Mouse (Mus musculus): ENCODE measurements at regions not wholly inside any gene's neighbourhood (a gene's known extent, or its start where the extent isn't known, plus 50 kb on each side); places are given as distances from the start of the nearest gene placed in this dataset.

- no peak overlapping the region for H3K4me3 ChIP-seq (ENCODE audit: low read depth, low read length)
- no peak for ATAC-seq (ENCODE audit: low FRiP score, low TSS enrichment)
- no peak overlapping the region for H3K4me2 ChIP-seq (replicated peaks; ENCODE audit: low read depth)
- no peaks in the 10 kb centered on the region for H3K4me1 ChIP-seq (replicated peaks; ENCODE audit: control insufficient read depth, insufficient read depth)
- no peaks in the 10 kb centered on the region for H3K9me3 ChIP-seq (ENCODE audit: control insufficient read depth, low read length)
- no peaks in the 10 kb centered on the region for H3K36me3 ChIP-seq (ENCODE audit: control insufficient read depth, insufficient read depth, low read length)
- no peaks in the 10 kb centered on the region for H3K27me3 ChIP-seq (ENCODE audit: control insufficient read depth, insufficient read depth, low read length)
- no peak for DNase-seq (ENCODE audit: low spot score)
- no peak overlapping the region for H3K27ac ChIP-seq (replicated peaks)
- 43% methylated on average over 4 of the region's 4 CpGs for WGBS
- TF ChIP-seq CTCF (IDR thresholded peaks at IDR 0.05; ENCODE audit: low read depth) (no peak), EP300 (optimal IDR thresholded peaks at IDR 0.05) (no peak)
- no peak overlapping the region for H3K9ac ChIP-seq (ENCODE audit: low read length)
Observed at GRCm38 (mm10) chr3:62985033-62985432, 256.3 kb upstream of the Mme start.

DNA sequence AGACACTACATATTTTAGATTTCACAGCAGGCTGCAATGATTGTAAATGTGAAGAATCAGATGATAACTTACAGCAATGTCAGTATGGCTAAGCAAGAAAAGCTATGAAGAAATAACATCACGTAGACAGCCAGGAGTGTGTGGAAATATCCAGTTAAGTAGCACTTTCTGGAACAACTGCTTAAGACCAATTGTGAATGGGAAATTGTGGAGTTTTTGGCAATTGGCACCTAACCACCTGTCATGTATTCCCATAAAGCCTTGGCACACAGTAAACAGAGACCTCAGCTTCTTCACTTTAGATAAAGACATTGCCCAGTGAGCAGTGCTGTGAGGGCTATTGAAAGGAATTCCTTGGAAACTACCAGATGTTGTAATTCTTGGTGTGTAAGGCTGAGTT, 264.4 kb upstream of the Mme start:
- no peaks in the 10 kb centered on the region for H3K36me3 ChIP-seq (ENCODE audit: control insufficient read depth, insufficient read depth, low read length)
- H3K4me3 ChIP-seq (ENCODE audit: low read depth, low read length): no peak overlapping the region
- H3K9me3 ChIP-seq (ENCODE audit: control insufficient read depth, low read length): no peaks in the 10 kb centered on the region
- 84% methylated on average over 1 of the region's 1 CpGs for WGBS
- H3K27ac ChIP-seq (replicated peaks): no peak overlapping the region
- no peaks in the 10 kb centered on the region for H3K27me3 ChIP-seq (ENCODE audit: control insufficient read depth, insufficient read depth, low read length)
- no peak overlapping the region for H3K9ac ChIP-seq (ENCODE audit: low read length)
- ATAC-seq (ENCODE audit: low FRiP score, low TSS enrichment): no peak
- no peak for DNase-seq (ENCODE audit: low spot score)
- no peak for TF ChIP-seq EP300 (optimal IDR thresholded peaks at IDR 0.05)
- TF ChIP-seq CTCF (IDR thresholded peaks at IDR 0.05; ENCODE audit: low read depth): no peak
- H3K4me1 ChIP-seq (replicated peaks; ENCODE audit: control insufficient read depth, insufficient read depth): no peaks in the 10 kb centered on the region
- H3K4me2 ChIP-seq (replicated peaks; ENCODE audit: low read depth): no peak overlapping the region

- H3K4me3 ChIP-seq (ENCODE audit: low read depth, low read length): no peak overlapping the region
- 16% methylated on average over 1 of the region's 1 CpGs for WGBS
- H3K9ac ChIP-seq (ENCODE audit: low read length): no peak overlapping the region
- H3K27ac ChIP-seq (replicated peaks): no peak overlapping the region
- H3K4me2 ChIP-seq (replicated peaks; ENCODE audit: low read depth): no peak overlapping the region
- DNase-seq (ENCODE audit: low spot score) (no peak), ATAC-seq (ENCODE audit: low FRiP score, low TSS enrichment) (no peak)
- H3K9me3 ChIP-seq (ENCODE audit: control insufficient read depth, low read length): no peaks in the 10 kb centered on the region
- H3K27me3 ChIP-seq (ENCODE audit: control insufficient read depth, insufficient read depth, low read length): no peaks in the 10 kb centered on the region
- H3K36me3 ChIP-seq (ENCODE audit: control insufficient read depth, insufficient read depth, low read length): no peaks in the 10 kb centered on the region
- H3K4me1 ChIP-seq (replicated peaks; ENCODE audit: control insufficient read depth, insufficient read depth): no peaks in the 10 kb centered on the region
- no peak for TF ChIP-seq EP300 (optimal IDR thresholded peaks at IDR 0.05)
- no peak for TF ChIP-seq CTCF (IDR thresholded peaks at IDR 0.05; ENCODE audit: low read depth)
Observed at GRCm38 (mm10) chr3:62963244-62963643, 278.1 kb upstream of the Mme start.

GRCm38 (mm10) chr3:62962608-62963007, 278.7 kb upstream of the Mme start:
- Histone ChIP-seq H3K36me3 (ENCODE audit: control insufficient read depth, insufficient read depth, low read length) (no peaks in the 10 kb centered on the region), H3K4me1 (replicated peaks; ENCODE audit: control insufficient read depth, insufficient read depth) (no peaks in the 10 kb centered on the region), H3K27me3 (ENCODE audit: control insufficient read depth, insufficient read depth, low read length) (no peaks in the 10 kb centered on the region), H3K9ac (ENCODE audit: low read length) (no peak overlapping the region), H3K4me2 (replicated peaks; ENCODE audit: low read depth) (no peak overlapping the region), H3K27ac (replicated peaks) (no peak overlapping the region), H3K4me3 (ENCODE audit: low read depth, low read length) (no peak overlapping the region), H3K9me3 (ENCODE audit: control insufficient read depth, low read length) (no peaks in the 10 kb centered on the region)
- TF ChIP-seq EP300 (optimal IDR thresholded peaks at IDR 0.05) (no peak), CTCF (IDR thresholded peaks at IDR 0.05; ENCODE audit: low read depth) (no peak)
- no peak for ATAC-seq (ENCODE audit: low FRiP score, low TSS enrichment)
- 16% methylated on average over 4 of the region's 4 CpGs for WGBS
- DNase-seq (ENCODE audit: low spot score): peak; percentile 13

DNA sequence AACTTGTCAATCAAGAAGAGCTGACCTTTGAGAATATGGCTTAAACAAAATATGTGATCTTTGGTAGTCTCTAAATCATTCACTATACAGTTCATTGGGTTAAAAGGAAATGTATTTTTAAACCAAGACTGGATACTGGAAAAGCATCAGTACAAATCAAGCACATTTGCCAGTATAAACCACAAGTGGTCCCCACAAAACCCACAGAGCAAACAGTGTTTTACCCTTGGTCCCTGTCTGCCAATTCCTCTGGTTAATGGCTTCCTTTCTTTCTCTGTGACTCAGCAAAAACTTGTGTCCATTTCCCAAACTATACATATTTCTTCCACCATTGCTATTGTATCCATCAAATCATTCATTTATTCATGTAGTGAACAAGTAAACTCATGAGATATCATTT, 296.0 kb upstream of the Mme start:
- H3K4me1 ChIP-seq (replicated peaks; ENCODE audit: control insufficient read depth, insufficient read depth): no peaks in the 10 kb centered on the region

GRCm38 (mm10) chr3:62938601-62939000, 302.7 kb upstream of the Mme start:
- DNase-seq (ENCODE audit: low spot score): no peak
- Histone ChIP-seq H3K4me1 (replicated peaks; ENCODE audit: control insufficient read depth, insufficient read depth) (no peaks in the 10 kb centered on the region), H3K9me3 (ENCODE audit: control insufficient read depth, low read length) (no peaks in the 10 kb centered on the region), H3K4me2 (replicated peaks; ENCODE audit: low read depth) (no peak overlapping the region), H3K36me3 (ENCODE audit: control insufficient read depth, insufficient read depth, low read length) (no peaks in the 10 kb centered on the region), H3K27me3 (ENCODE audit: control insufficient read depth, insufficient read depth, low read length) (no peaks in the 10 kb centered on the region), H3K27ac (replicated peaks) (no peak overlapping the region), H3K9ac (ENCODE audit: low read length) (no peak overlapping the region), H3K4me3 (ENCODE audit: low read depth, low read length) (no peak overlapping the region)
- ATAC-seq (ENCODE audit: low FRiP score, low TSS enrichment): no peak
- 81% methylated on average over 1 of the region's 1 CpGs for WGBS
- TF ChIP-seq CTCF (IDR thresholded peaks at IDR 0.05; ENCODE audit: low read depth): no peak
- no peak for TF ChIP-seq EP300 (optimal IDR thresholded peaks at IDR 0.05)

More for the DNA sequence above, 296.0 kb upstream of the Mme start:
- H3K27me3 ChIP-seq (ENCODE audit: control insufficient read depth, insufficient read depth, low read length): no peaks in the 10 kb centered on the region
- DNase-seq (ENCODE audit: low spot score) (no peak), ATAC-seq (ENCODE audit: low FRiP score, low TSS enrichment) (no peak)
- H3K4me2 ChIP-seq (replicated peaks; ENCODE audit: low read depth): no peak overlapping the region
- no peaks in the 10 kb centered on the region for H3K36me3 ChIP-seq (ENCODE audit: control insufficient read depth, insufficient read depth, low read length)
- no peaks in the 10 kb centered on the region for H3K9me3 ChIP-seq (ENCODE audit: control insufficient read depth, low read length)
- no peak overlapping the region for H3K9ac ChIP-seq (ENCODE audit: low read length)
- no peak for TF ChIP-seq EP300 (optimal IDR thresholded peaks at IDR 0.05)
- TF ChIP-seq CTCF (IDR thresholded peaks at IDR 0.05; ENCODE audit: low read depth): no peak
- H3K4me3 ChIP-seq (ENCODE audit: low read depth, low read length): no peak overlapping the region
- H3K27ac ChIP-seq (replicated peaks): no peak overlapping the region

Measured in stomach, postnatal 0 days (tissue).